Mouse (Mus musculus) ES-Bruce4 (cell line): ENCODE data around the gene Kmt2d. TPM values are rescaled to one million over a fixed set of nuclear protein-coding genes. Genes with fewer than 3 reads are reported as not detected.

Experiments used
- H3K27ac ChIP-seq: 2 replicates; pipeline ENCODE4 v1.5.1; 2012; ENCODE audit warnings: low read length, inconsistent platforms; ENCODE audit not compliant: insufficient read depth
- H3K27me3 ChIP-seq: 2 replicates; pipeline ENCODE4 v1.6.1; 2012; ENCODE audit warnings: mild to moderate bottlenecking, low read length, inconsistent platforms; ENCODE audit not compliant: control insufficient read depth, poor library complexity, insufficient read depth, severe bottlenecking
- H3K36me3 ChIP-seq: 2 replicates; pipeline ENCODE4 v1.6.1; 2012; ENCODE audit warnings: inconsistent platforms, mild to moderate bottlenecking, low read length, moderate library complexity; ENCODE audit not compliant: control insufficient read depth, poor library complexity, insufficient read depth, severe bottlenecking
- H3K4me1 ChIP-seq: one replicate; pipeline ENCODE4 v1.8.1; 2011; ENCODE audit warnings: low read length; ENCODE audit not compliant: control insufficient read depth, insufficient read depth
- H3K4me3 ChIP-seq: 2 replicates; pipeline ENCODE4 v1.5.1; 2011; ENCODE audit warnings: low read depth, mild to moderate bottlenecking, low read length
- H3K9ac ChIP-seq: 2 replicates; pipeline ENCODE4 v1.6.1; 2012; ENCODE audit warnings: low read depth, mild to moderate bottlenecking, inconsistent platforms; ENCODE audit not compliant: poor library complexity, severe bottlenecking
- H3K9me3 ChIP-seq: replicated peaks from 2 replicates; pipeline ENCODE4 v1.6.1; 2012; ENCODE audit warnings: mild to moderate bottlenecking, low read length, inconsistent platforms; ENCODE audit not compliant: control insufficient read depth, poor library complexity, insufficient read depth, severe bottlenecking
- CTCF ChIP-seq: IDR thresholded peaks from one replicate; pipeline ENCODE4 v1.8.1; 2011; ENCODE audit warnings: low read depth, low read length
- EP300 ChIP-seq: IDR thresholded peaks from 2 replicates; pipeline ENCODE4 v1.6.1; 2011; ENCODE audit warnings: low read depth, low read length; ENCODE audit not compliant: insufficient read depth
- POLR2A ChIP-seq: IDR thresholded peaks from one replicate; pipeline ENCODE4 v1.8.1; 2011; ENCODE audit warnings: low read length; ENCODE audit not compliant: insufficient read depth
- polyA plus RNA-seq: library from polyadenylated mRNA; stranded (reverse); fragments of >200 nt; gene quantifications from 2 replicates; pipeline ENCODE4 v1.2.4, GENCODE M21; 2011; ENCODE audit warnings: low read depth; ENCODE audit not compliant: missing spikeins, insufficient read depth, insufficient read length

The Kmt2d gene
- polyA plus RNA-seq, 1 experiment = 51.9 TPM

- no peak overlapping the region for H3K4me3 ChIP-seq
- H3K4me1 ChIP-seq = no peaks in the 10 kb centered on the region
- TF ChIP-seq POLR2A = no peak
- no peak for TF ChIP-seq CTCF
- TF ChIP-seq EP300 = no peak
- no peak overlapping the region for H3K27ac ChIP-seq
- H3K9ac ChIP-seq = no peak overlapping the region
- H3K9me3 ChIP-seq = no peaks in the 10 kb centered on the region
- peaks cover 62% of the 10 kb centered on the region for H3K36me3 ChIP-seq
- H3K27me3 ChIP-seq = no peaks in the 10 kb centered on the region
Observed at GRCm38 (mm10) chr15:98861701-98862410, 9.1 kb downstream of the Kmt2d start.

GRCm38 (mm10) chr15:98860921-98861320 is 10.1 kb downstream of the Kmt2d start:
- H3K4me1 ChIP-seq = no peaks in the 10 kb centered on the region

GRCm38 (mm10) chr15:98859319-98860043 is 11.5 kb downstream of the Kmt2d start:
- TF ChIP-seq EP300 (no peak), POLR2A (no peak), CTCF (no peak)
- no peaks in the 10 kb centered on the region for H3K9me3 ChIP-seq

More at GRCm38 (mm10) chr15:98860921-98861320, 10.1 kb downstream of the Kmt2d start:
- Histone ChIP-seq H3K27me3 (no peaks in the 10 kb centered on the region), H3K9me3 (no peaks in the 10 kb centered on the region), H3K9ac (no peak overlapping the region), H3K4me3 (no peak overlapping the region), H3K27ac (no peak overlapping the region), H3K36me3 (peaks cover 60% of the 10 kb centered on the region)
- TF ChIP-seq POLR2A (no peak), EP300 (no peak), CTCF (no peak)

GRCm38 (mm10) chr15:98854214-98854613 is 16.8 kb downstream of the Kmt2d start:
- Histone ChIP-seq H3K4me1 (no peaks in the 10 kb centered on the region), H3K9me3 (no peaks in the 10 kb centered on the region), H3K27me3 (no peaks in the 10 kb centered on the region), H3K27ac (no peak overlapping the region), H3K36me3 (peaks cover 57% of the 10 kb centered on the region), H3K4me3 (no peak overlapping the region), H3K9ac (no peak overlapping the region)
- TF ChIP-seq CTCF (no peak), EP300 (no peak), POLR2A (no peak)

More at GRCm38 (mm10) chr15:98859319-98860043, 11.5 kb downstream of the Kmt2d start:
- Histone ChIP-seq H3K27me3 (no peaks in the 10 kb centered on the region), H3K9ac (no peak overlapping the region), H3K4me1 (no peaks in the 10 kb centered on the region), H3K4me3 (no peak overlapping the region), H3K36me3 (peaks cover 56% of the 10 kb centered on the region), H3K27ac (no peak overlapping the region)

- Histone ChIP-seq H3K9ac (no peak overlapping the region), H3K36me3 (peaks cover 58% of the 10 kb centered on the region), H3K4me3 (no peak overlapping the region), H3K27me3 (no peaks in the 10 kb centered on the region), H3K9me3 (no peaks in the 10 kb centered on the region), H3K27ac (no peak overlapping the region), H3K4me1 (no peaks in the 10 kb centered on the region)
- no peak for TF ChIP-seq POLR2A
- no peak for TF ChIP-seq EP300
- TF ChIP-seq CTCF = no peak
Observed at GRCm38 (mm10) chr15:98853161-98853937, 17.7 kb downstream of the Kmt2d start.
